Mouse (Mus musculus): ENCODE measurements around the gene Ttc9. TPM values are rescaled to one million over a fixed set of nuclear protein-coding genes. Genes with fewer than 3 reads are reported as not detected.

The Ttc9 gene
- polyA plus RNA-seq, 1 experiment from 2014 or later = 0.58 TPM

GRCm38 (mm10) chr12:81690111-81690510, 59.1 kb downstream of the Ttc9 start:
- Histone ChIP-seq H3K4me1 (replicated peaks; ENCODE audit: control insufficient read depth, insufficient read depth, low read length) (no peaks in the 10 kb centered on the region), H3K9ac (ENCODE audit: low read depth, low read length) (no peak overlapping the region), H3K27me3 (replicated peaks; ENCODE audit: control insufficient read depth, insufficient read depth, low read length) (no peaks in the 10 kb centered on the region), H3K36me3 (ENCODE audit: control insufficient read depth, insufficient read depth, low read length) (no peaks in the 10 kb centered on the region), H3K9me3 (ENCODE audit: control insufficient read depth, low read length) (no peaks in the 10 kb centered on the region), H3K4me2 (no peak overlapping the region), H3K27ac (ENCODE audit: low read depth, low read length) (no peak overlapping the region), H3K4me3 (ENCODE audit: low read depth, low read length) (no peak overlapping the region)
- WGBS = 91% methylated on average over 15 of the region's 15 CpGs
- DNase-seq (ENCODE audit: low spot score) (no peak), ATAC-seq (replicated peaks; ENCODE audit: low FRiP score) (no peak)

GRCm38 (mm10) chr12:81690751-81691150, 59.7 kb downstream of the Ttc9 start:
- Histone ChIP-seq H3K9me3 (ENCODE audit: control insufficient read depth, low read length) (no peaks in the 10 kb centered on the region), H3K4me2 (no peak overlapping the region), H3K36me3 (ENCODE audit: control insufficient read depth, insufficient read depth, low read length) (no peaks in the 10 kb centered on the region), H3K27me3 (replicated peaks; ENCODE audit: control insufficient read depth, insufficient read depth, low read length) (no peaks in the 10 kb centered on the region), H3K9ac (ENCODE audit: low read depth, low read length) (no peak overlapping the region), H3K27ac (ENCODE audit: low read depth, low read length) (no peak overlapping the region), H3K4me1 (replicated peaks; ENCODE audit: control insufficient read depth, insufficient read depth, low read length) (no peaks in the 10 kb centered on the region), H3K4me3 (ENCODE audit: low read depth, low read length) (no peak overlapping the region)
- DNase-seq (ENCODE audit: low spot score) (no peak), ATAC-seq (replicated peaks; ENCODE audit: low FRiP score) (no peak)
- 74% methylated on average over 7 of the region's 7 CpGs for WGBS

GRCm38 (mm10) chr12:81691177-81691730, 60.2 kb downstream of the Ttc9 start:
- ATAC-seq (replicated peaks; ENCODE audit: low FRiP score) (no peak), DNase-seq (ENCODE audit: low spot score) (no peak)
- Histone ChIP-seq H3K27me3 (replicated peaks; ENCODE audit: control insufficient read depth, insufficient read depth, low read length) (no peaks in the 10 kb centered on the region), H3K4me1 (replicated peaks; ENCODE audit: control insufficient read depth, insufficient read depth, low read length) (no peaks in the 10 kb centered on the region), H3K4me2 (no peak overlapping the region), H3K9ac (ENCODE audit: low read depth, low read length) (no peak overlapping the region), H3K9me3 (ENCODE audit: control insufficient read depth, low read length) (no peaks in the 10 kb centered on the region), H3K4me3 (ENCODE audit: low read depth, low read length) (no peak overlapping the region), H3K27ac (ENCODE audit: low read depth, low read length) (no peak overlapping the region), H3K36me3 (ENCODE audit: control insufficient read depth, insufficient read depth, low read length) (no peaks in the 10 kb centered on the region)
- 31% methylated on average over 8 of the region's 8 CpGs for WGBS

GRCm38 (mm10) chr12:81698011-81698410, 67.0 kb downstream of the Ttc9 start:
- Histone ChIP-seq H3K27me3 (replicated peaks; ENCODE audit: control insufficient read depth, insufficient read depth, low read length) (no peaks in the 10 kb centered on the region), H3K36me3 (ENCODE audit: control insufficient read depth, insufficient read depth, low read length) (no peaks in the 10 kb centered on the region), H3K27ac (ENCODE audit: low read depth, low read length) (no peak overlapping the region), H3K9me3 (ENCODE audit: control insufficient read depth, low read length) (no peaks in the 10 kb centered on the region), H3K9ac (ENCODE audit: low read depth, low read length) (no peak overlapping the region), H3K4me1 (replicated peaks; ENCODE audit: control insufficient read depth, insufficient read depth, low read length) (no peaks in the 10 kb centered on the region), H3K4me3 (ENCODE audit: low read depth, low read length) (no peak overlapping the region), H3K4me2 (no peak overlapping the region)
- ATAC-seq (replicated peaks; ENCODE audit: low FRiP score) (no peak), DNase-seq (ENCODE audit: low spot score) (no peak)
- WGBS = 57% methylated on average over 4 of the region's 4 CpGs

- Histone ChIP-seq H3K4me3 (ENCODE audit: low read depth, low read length) (no peak overlapping the region), H3K36me3 (ENCODE audit: control insufficient read depth, insufficient read depth, low read length) (no peaks in the 10 kb centered on the region), H3K27me3 (replicated peaks; ENCODE audit: control insufficient read depth, insufficient read depth, low read length) (no peaks in the 10 kb centered on the region), H3K4me1 (replicated peaks; ENCODE audit: control insufficient read depth, insufficient read depth, low read length) (no peaks in the 10 kb centered on the region), H3K27ac (ENCODE audit: low read depth, low read length) (no peak overlapping the region), H3K9ac (ENCODE audit: low read depth, low read length) (no peak overlapping the region), H3K4me2 (no peak overlapping the region), H3K9me3 (ENCODE audit: control insufficient read depth, low read length) (no peaks in the 10 kb centered on the region)
- ATAC-seq (replicated peaks; ENCODE audit: low FRiP score) = no peak
- WGBS = 12% methylated on average over 1 of the region's 1 CpGs
- DNase-seq (ENCODE audit: low spot score) = no peak
These were observed 71.9 kb downstream of the Ttc9 start for GRCm38 (mm10) chr12:81702903-81703302.

GRCm38 (mm10) chr12:81712618-81713017, 81.6 kb downstream of the Ttc9 start:
- Histone ChIP-seq H3K9ac (ENCODE audit: low read depth, low read length) (no peak overlapping the region), H3K36me3 (ENCODE audit: control insufficient read depth, insufficient read depth, low read length) (no peaks in the 10 kb centered on the region), H3K27ac (ENCODE audit: low read depth, low read length) (no peak overlapping the region), H3K4me1 (replicated peaks; ENCODE audit: control insufficient read depth, insufficient read depth, low read length) (no peaks in the 10 kb centered on the region), H3K4me3 (ENCODE audit: low read depth, low read length) (no peak overlapping the region), H3K4me2 (no peak overlapping the region), H3K27me3 (replicated peaks; ENCODE audit: control insufficient read depth, insufficient read depth, low read length) (no peaks in the 10 kb centered on the region), H3K9me3 (ENCODE audit: control insufficient read depth, low read length) (no peaks in the 10 kb centered on the region)
- WGBS = 85% methylated on average over 4 of the region's 4 CpGs
- ATAC-seq (replicated peaks; ENCODE audit: low FRiP score) = no peak
- no peak for DNase-seq (ENCODE audit: low spot score)

Other genes with a start within 250 kb of the Ttc9 start
- gene Adam4, start 209.3 kb upstream of the Ttc9 start, polyA plus RNA-seq (2014; fragmentation: Nextera tagmentation; extraction: Ambion mirVana) = 0.42 and 0.82 TPM in 2 replicates
- 127 and 135 TPM in 2 replicates for gene Cox16, start 146.1 kb upstream of the Ttc9 start, polyA plus RNA-seq (2014; fragmentation: Nextera tagmentation; extraction: Ambion mirVana)
- gene Gm20498, start 98.3 kb upstream of the Ttc9 start, polyA plus RNA-seq (2014; fragmentation: Nextera tagmentation; extraction: Ambion mirVana) = 25.8 and 31.6 TPM in 2 replicates
- 33.8 and 33.9 TPM in 2 replicates for gene Synj2bp, start 98.3 kb upstream of the Ttc9 start, polyA plus RNA-seq (2014; fragmentation: Nextera tagmentation; extraction: Ambion mirVana)
- 0.10 and 0.12 TPM in 2 replicates for gene Adam21, start 62.8 kb upstream of the Ttc9 start, polyA plus RNA-seq (2014; fragmentation: Nextera tagmentation; extraction: Ambion mirVana)
- 71.6 and 73.8 TPM in 2 replicates for gene Med6, start 36.2 kb upstream of the Ttc9 start, polyA plus RNA-seq (2014; fragmentation: Nextera tagmentation; extraction: Ambion mirVana)
- gene Map3k9, start 149.9 kb downstream of the Ttc9 start, polyA plus RNA-seq (2014; fragmentation: Nextera tagmentation; extraction: Ambion mirVana) = 0.13 and 0.32 TPM in 2 replicates
- 7.9 and 9.4 TPM in 2 replicates for gene Pcnx, start 228.8 kb downstream of the Ttc9 start, polyA plus RNA-seq (2014; fragmentation: Nextera tagmentation; extraction: Ambion mirVana)